Mouse (Mus musculus): ENCODE measurements around the gene Cmss1. TPM values are rescaled to one million over a fixed set of nuclear protein-coding genes. Genes with fewer than 3 reads are reported as not detected.

The Cmss1 gene
- polyA plus RNA-seq, 1 experiment from 2014 or later: 45.2 TPM

GRCm38 (mm10) chr16:57332301-57332700 is 274.4 kb downstream of the Cmss1 start:
- Histone ChIP-seq H3K9ac (no peak overlapping the region), H3K27ac (no peak overlapping the region), H3K4me3 (replicated peaks) (no peak overlapping the region), H3K4me2 (replicated peaks) (no peak overlapping the region), H3K27me3 (replicated peaks) (no peaks in the 10 kb centered on the region), H3K36me3 (no peaks in the 10 kb centered on the region), H3K4me1 (replicated peaks) (no peaks in the 10 kb centered on the region; the same call in 1 of the 2 replicates), H3K9me3 (no peaks in the 10 kb centered on the region)
- ATAC-seq: no peak
- WGBS: 59% methylated on average over 7 of the region's 7 CpGs

DNA sequence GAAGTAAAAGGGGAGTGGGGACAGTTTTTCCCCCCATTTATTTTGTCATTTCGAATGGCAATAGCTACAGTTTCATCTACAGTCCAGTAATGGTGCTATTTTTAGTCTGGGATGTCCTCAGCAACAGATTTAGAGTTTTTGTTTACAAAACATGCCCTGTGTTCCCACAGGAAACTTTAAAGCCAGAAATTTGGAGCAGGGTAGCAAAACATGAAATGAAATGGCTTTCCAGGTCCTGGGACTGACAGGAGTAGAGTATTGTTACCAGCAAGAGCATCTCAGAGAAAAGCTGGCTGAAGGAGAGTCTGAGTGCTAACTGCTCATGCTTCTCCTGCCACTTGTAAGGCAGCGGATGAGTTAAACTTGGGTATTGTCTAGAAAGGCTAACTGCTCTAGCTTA is 276.6 kb downstream of the Cmss1 start:
- Histone ChIP-seq H3K4me1 (replicated peaks) (no peaks in the 10 kb centered on the region), H3K9ac (no peak overlapping the region), H3K4me2 (replicated peaks) (no peak overlapping the region), H3K4me3 (replicated peaks) (no peak overlapping the region), H3K9me3 (no peaks in the 10 kb centered on the region), H3K36me3 (no peaks in the 10 kb centered on the region), H3K27ac (no peak overlapping the region), H3K27me3 (replicated peaks) (no peaks in the 10 kb centered on the region)
- ATAC-seq: no peak
- 78% methylated on average over 2 of the region's 2 CpGs for WGBS

GRCm38 (mm10) chr16:57329028-57329427 is 277.6 kb downstream of the Cmss1 start:
- no peak for ATAC-seq
- Histone ChIP-seq H3K36me3 (no peaks in the 10 kb centered on the region), H3K4me2 (replicated peaks) (no peak overlapping the region), H3K27me3 (replicated peaks) (no peaks in the 10 kb centered on the region), H3K9me3 (no peaks in the 10 kb centered on the region), H3K27ac (no peak overlapping the region), H3K4me3 (replicated peaks) (no peak overlapping the region), H3K9ac (no peak overlapping the region), H3K4me1 (replicated peaks) (no peaks in the 10 kb centered on the region)
- WGBS: 72% methylated on average over 8 of the region's 8 CpGs

DNA sequence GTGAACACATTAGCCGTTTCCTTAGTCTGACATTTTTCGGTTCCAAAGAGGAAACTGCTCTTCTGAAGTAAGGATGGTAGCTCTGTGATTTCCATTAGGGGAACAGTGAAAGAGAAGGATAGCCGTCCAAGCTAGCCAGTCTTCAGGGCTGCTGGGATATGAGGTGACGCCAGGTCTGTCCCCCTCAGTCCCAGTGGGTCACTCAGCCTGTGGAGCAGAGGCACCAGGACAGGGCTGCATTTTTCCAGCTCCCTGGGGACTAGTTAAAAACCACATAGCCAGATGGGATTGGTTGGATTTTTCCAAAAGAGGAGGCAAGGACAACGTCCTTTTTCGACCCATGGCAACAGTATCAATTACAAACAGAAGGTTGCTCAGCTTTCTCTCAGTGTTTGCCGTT is 279.7 kb downstream of the Cmss1 start:
- Histone ChIP-seq H3K9ac (no peak overlapping the region), H3K4me2 (replicated peaks) (no peak overlapping the region), H3K27me3 (replicated peaks) (no peaks in the 10 kb centered on the region), H3K27ac (no peak overlapping the region), H3K4me1 (replicated peaks) (no peaks in the 10 kb centered on the region), H3K9me3 (no peaks in the 10 kb centered on the region), H3K4me3 (replicated peaks) (no peak overlapping the region), H3K36me3 (no peaks in the 10 kb centered on the region)
- ATAC-seq: no peak
- 76% methylated on average over 7 of the region's 7 CpGs for WGBS

DNA sequence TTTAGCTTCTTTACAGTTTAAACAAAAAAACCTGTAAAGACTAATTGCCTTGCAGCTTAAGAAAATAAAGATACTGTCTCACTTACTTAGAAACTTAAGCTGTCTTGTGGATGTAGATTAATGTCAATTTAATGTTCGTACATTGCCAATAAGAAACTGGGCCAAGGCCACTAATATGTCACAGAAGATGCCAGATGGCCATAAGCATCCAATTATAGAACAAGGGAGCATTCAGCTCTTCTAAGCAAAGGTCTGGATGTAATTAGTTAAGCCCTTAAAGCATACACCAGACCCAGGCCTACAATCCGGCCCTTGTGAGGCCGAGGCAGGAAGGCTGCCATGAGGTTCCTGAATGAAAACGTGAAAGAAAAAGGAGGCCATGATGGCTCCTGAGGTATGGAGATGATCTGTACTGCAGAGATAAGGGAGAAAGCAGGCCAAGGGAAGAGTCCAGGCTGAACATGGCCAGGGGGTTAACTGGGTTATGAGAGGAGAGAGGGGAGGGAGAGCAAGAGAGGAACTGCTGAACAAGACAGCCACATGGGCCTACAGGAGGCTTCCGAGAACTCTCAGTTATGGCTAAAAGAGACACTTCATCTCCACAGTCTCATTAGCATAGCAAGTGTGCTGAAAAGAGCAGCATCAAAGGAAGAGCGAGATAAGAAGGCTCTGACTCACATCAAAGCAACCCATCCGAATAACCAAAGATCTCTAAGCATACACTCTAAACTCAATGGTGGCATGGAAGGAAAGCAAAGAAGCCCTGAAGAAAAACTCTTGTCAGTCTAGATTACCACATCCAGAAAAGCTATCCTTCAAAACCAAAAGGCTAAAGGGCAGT is 287.2 kb downstream of the Cmss1 start:
- H3K36me3 ChIP-seq: no peaks in the 10 kb centered on the region
- no peak for ATAC-seq
- 77% methylated on average over 7 of the region's 7 CpGs for WGBS

DNA sequence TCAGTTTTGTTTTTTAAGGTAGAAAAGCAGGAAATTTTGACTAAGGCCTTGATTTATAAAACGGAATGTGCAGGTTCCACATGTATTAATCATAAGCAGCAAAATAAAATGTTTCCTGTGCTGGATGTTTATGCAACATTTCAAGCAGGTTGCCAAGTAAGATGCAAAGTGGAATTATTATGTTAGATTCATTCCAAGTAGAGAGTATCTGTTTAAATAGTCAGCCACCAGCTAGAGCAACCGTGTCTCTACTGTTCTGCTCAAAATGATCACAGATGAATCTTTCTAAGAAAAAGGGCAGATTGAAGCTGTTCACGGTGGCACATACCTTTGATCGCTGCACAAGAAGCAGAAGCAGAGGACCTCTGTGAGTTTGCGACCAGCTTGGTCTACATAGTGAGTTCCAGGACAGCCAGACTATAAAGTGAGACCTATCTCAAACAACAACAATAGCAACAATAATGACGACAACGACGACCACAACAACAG is 288.0 kb downstream of the Cmss1 start:
- Histone ChIP-seq H3K4me2 (replicated peaks) (no peak overlapping the region), H3K27ac (0 out of 2 replicates have a peak overlapping the region, but pooled peaks have one; percentile 58), H3K36me3 (no peaks in the 10 kb centered on the region), H3K9ac (no peak overlapping the region), H3K9me3 (no peaks in the 10 kb centered on the region), H3K4me3 (replicated peaks) (no peak overlapping the region), H3K4me1 (replicated peaks) (peaks cover 9% of the 10 kb centered on the region), H3K27me3 (replicated peaks) (no peaks in the 10 kb centered on the region)
- 62% methylated on average over 8 of the region's 8 CpGs for WGBS
- peak; percentile 25 for ATAC-seq

More for the DNA sequence above, 287.2 kb downstream of the Cmss1 start:
- peaks cover 9% of the 10 kb centered on the region for H3K4me1 ChIP-seq (replicated peaks)
- no peak overlapping the region for H3K27ac ChIP-seq
- H3K9me3 ChIP-seq: no peaks in the 10 kb centered on the region
- no peaks in the 10 kb centered on the region for H3K27me3 ChIP-seq (replicated peaks)
- no peak overlapping the region for H3K4me3 ChIP-seq (replicated peaks)
- no peak overlapping the region for H3K9ac ChIP-seq
- no peak overlapping the region for H3K4me2 ChIP-seq (replicated peaks)

GRCm38 (mm10) chr16:57317882-57318636 is 288.6 kb downstream of the Cmss1 start:
- H3K4me1 ChIP-seq (replicated peaks): peaks cover 9% of the 10 kb centered on the region
- peak; percentile 71 for ATAC-seq
- no peak overlapping the region for H3K9ac ChIP-seq
- H3K27me3 ChIP-seq (replicated peaks): no peaks in the 10 kb centered on the region
- H3K27ac ChIP-seq: peak overlapping the region; percentile 10; the same call in 1 of the 2 replicates
- no peak overlapping the region for H3K4me2 ChIP-seq (replicated peaks)
- H3K36me3 ChIP-seq: no peaks in the 10 kb centered on the region
- no peak overlapping the region for H3K4me3 ChIP-seq (replicated peaks)
- WGBS: 29% methylated on average over 13 of the region's 13 CpGs
- no peaks in the 10 kb centered on the region for H3K9me3 ChIP-seq

DNA sequence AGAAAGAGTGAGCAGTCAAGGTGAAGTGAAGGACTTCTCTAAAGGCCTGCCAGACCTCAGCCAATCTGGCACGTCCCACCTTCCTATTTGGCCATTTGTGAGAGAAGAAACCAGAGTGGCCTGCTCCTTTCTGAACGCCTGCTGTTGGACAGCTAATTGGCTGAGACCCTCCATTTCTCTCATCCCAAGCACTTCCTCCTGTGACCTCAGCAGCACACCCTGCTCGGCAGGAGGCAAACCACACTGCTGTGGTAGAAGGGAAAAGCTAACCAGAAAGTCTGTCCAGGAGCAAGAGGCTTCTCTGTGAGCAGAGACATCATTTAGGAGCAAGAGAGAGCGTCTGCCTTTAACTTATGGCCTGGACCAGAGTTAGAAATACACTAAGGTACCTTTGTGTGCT is 289.5 kb downstream of the Cmss1 start:
- ATAC-seq: no peak
- H3K27me3 ChIP-seq (replicated peaks): no peaks in the 10 kb centered on the region
- H3K4me1 ChIP-seq (replicated peaks): peaks cover 9% of the 10 kb centered on the region
- no peak overlapping the region for H3K9ac ChIP-seq
- H3K27ac ChIP-seq: no peak overlapping the region
- H3K4me2 ChIP-seq (replicated peaks): no peak overlapping the region
- H3K4me3 ChIP-seq (replicated peaks): no peak overlapping the region
- H3K36me3 ChIP-seq: no peaks in the 10 kb centered on the region
- WGBS: 75% methylated on average over 4 of the region's 4 CpGs
- H3K9me3 ChIP-seq: no peaks in the 10 kb centered on the region

DNA sequence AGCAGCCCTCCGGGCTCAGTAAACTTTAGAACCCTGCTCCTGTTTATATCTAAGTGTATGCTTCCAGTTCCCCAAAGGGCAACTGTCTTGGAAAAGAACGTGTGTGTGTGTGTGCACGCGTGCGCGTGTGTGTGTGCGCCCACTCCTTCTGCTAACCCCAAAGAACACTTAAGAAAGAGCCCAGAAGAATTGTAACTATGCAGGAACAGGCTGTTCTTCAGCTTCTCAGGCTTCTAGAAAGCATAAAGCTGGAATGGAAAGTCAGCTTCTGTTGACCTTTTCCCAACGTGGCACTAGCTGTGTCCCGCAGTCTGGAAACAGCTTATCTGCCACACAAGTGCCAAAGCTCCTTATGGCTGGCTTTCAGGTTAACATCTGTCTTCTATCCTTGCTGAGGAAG is 291.6 kb downstream of the Cmss1 start:
- H3K4me3 ChIP-seq (replicated peaks): no peak overlapping the region
- no peaks in the 10 kb centered on the region for H3K9me3 ChIP-seq
- no peak overlapping the region for H3K9ac ChIP-seq
- no peak overlapping the region for H3K4me2 ChIP-seq (replicated peaks)
- no peak overlapping the region for H3K27ac ChIP-seq
- ATAC-seq: no peak
- H3K36me3 ChIP-seq: no peaks in the 10 kb centered on the region
- 78% methylated on average over 9 of the region's 9 CpGs for WGBS
- H3K27me3 ChIP-seq (replicated peaks): no peaks in the 10 kb centered on the region
- peaks cover 9% of the 10 kb centered on the region for H3K4me1 ChIP-seq (replicated peaks)

- Histone ChIP-seq H3K9me3 (no peaks in the 10 kb centered on the region), H3K36me3 (no peaks in the 10 kb centered on the region), H3K4me3 (replicated peaks) (no peak overlapping the region), H3K4me1 (replicated peaks) (peaks cover 9% of the 10 kb centered on the region), H3K9ac (no peak overlapping the region), H3K27me3 (replicated peaks) (no peaks in the 10 kb centered on the region), H3K27ac (no peak overlapping the region), H3K4me2 (replicated peaks) (no peak overlapping the region)
- no peak for ATAC-seq
- WGBS: 90% methylated on average over 3 of the region's 3 CpGs
Observed at GRCm38 (mm10) chr16:57314236-57314635, 292.4 kb downstream of the Cmss1 start.

DNA sequence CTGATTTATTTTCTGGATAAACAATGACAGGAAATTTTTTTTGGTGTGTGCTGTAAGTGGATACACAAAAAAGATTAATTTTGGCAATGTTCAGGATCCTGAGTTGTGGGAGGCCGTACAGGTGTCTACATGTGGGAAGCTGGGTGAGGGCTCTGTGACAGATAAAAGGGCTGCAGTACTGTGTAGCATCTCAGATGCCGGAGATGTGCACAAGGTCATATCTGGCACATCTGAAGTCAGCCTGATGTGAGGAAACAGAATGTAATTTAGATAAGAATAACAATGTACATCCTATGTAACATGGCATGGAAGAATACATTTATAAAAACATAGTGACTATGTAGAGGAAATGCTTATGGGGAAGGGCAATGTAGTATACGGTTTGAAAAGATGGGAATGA is 293.2 kb downstream of the Cmss1 start:
- Histone ChIP-seq H3K4me1 (replicated peaks) (peaks cover 9% of the 10 kb centered on the region; the same call in 1 of the 2 replicates), H3K27me3 (replicated peaks) (no peaks in the 10 kb centered on the region), H3K9me3 (no peaks in the 10 kb centered on the region), H3K9ac (no peak overlapping the region), H3K4me2 (replicated peaks) (no peak overlapping the region), H3K4me3 (replicated peaks) (no peak overlapping the region), H3K36me3 (no peaks in the 10 kb centered on the region), H3K27ac (no peak overlapping the region)
- 77% methylated on average over 3 of the region's 3 CpGs for WGBS
- ATAC-seq: no peak

GRCm38 (mm10) chr16:57312130-57312529 is 294.5 kb downstream of the Cmss1 start:
- H3K36me3 ChIP-seq: no peaks in the 10 kb centered on the region
- 87% methylated on average over 2 of the region's 2 CpGs for WGBS
- no peak overlapping the region for H3K4me2 ChIP-seq (replicated peaks)
- H3K9me3 ChIP-seq: no peaks in the 10 kb centered on the region
- ATAC-seq: no peak
- H3K27me3 ChIP-seq (replicated peaks): no peaks in the 10 kb centered on the region
- no peak overlapping the region for H3K27ac ChIP-seq
- 0 out of 2 replicates have a peak, but pooled peaks cover 1% of the 10 kb centered on the region for H3K4me1 ChIP-seq (replicated peaks)
- no peak overlapping the region for H3K9ac ChIP-seq
- no peak overlapping the region for H3K4me3 ChIP-seq (replicated peaks)
